Mouse (Mus musculus): ENCODE results near the gene Mea1. TPM values are rescaled to one million over a fixed set of nuclear protein-coding genes. Genes with fewer than 3 reads are reported as not detected.

Gene Mea1
- polyA plus RNA-seq, 1 experiment from 2014 or later, result 128 TPM

DNA sequence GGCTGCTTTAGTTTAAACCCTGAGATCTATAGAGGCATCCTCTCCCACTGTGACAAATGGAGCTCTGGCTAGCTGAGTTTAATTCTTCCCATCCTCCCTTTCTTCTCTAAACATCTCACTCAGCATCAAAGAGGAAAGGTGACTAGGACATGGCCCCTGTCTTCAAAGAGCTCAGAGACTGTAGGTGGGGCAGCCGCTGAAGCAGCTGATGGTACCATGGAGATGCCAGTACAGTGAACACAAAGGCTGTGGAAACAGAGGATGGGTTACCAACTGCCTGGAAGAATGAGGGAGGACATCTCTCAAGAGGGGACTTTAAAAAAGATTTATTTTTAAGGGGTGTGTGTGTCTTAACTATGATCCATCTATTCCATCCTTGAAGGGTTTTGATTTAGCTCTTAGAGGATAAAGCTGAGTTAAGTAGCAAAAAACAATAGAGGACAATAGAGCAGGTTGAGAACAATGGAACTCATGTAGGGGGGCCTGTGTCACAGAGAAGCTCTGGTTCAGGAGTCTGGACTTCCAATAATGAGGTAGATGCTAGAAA is 16.0 kb downstream of the Mea1 start:
- no peak overlapping the region for H3K4me3 ChIP-seq
- no peak overlapping the region for H3K27ac ChIP-seq
- no peak for ATAC-seq (ENCODE audit: borderline replicate concordance, extremely low read depth, low FRiP score, low TSS enrichment)
- H3K27me3 ChIP-seq, result no peaks in the 10 kb centered on the region
- no peak overlapping the region for H3K4me2 ChIP-seq
- WGBS, result 63% methylated on average over 1 of the region's 1 CpGs
- no peaks in the 10 kb centered on the region for H3K4me1 ChIP-seq
- no peaks in the 10 kb centered on the region for H3K9me3 ChIP-seq
- peaks cover 27% of the 10 kb centered on the region; the same call in 1 of the 2 replicates for H3K36me3 ChIP-seq
- no peak overlapping the region for H3K9ac ChIP-seq

DNA sequence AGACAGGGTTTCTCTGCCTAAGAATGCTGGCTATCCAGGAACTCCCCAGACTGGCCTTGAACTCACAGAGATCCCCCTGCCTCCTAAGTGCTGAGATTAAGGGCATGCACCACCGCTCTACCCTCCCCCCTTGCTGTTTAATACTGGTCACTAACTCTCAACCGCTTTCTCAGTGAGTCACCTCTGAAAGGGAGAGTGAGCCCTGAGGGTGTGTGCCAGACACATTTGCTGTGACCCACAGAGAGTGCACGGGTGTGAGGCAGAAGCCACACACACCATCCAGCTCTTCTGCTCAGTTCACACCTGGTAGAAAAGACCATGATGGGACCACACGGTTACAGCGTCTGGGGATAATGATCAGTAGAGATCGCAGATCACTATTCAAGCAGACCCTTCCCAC is 19.9 kb downstream of the Mea1 start:
- Histone ChIP-seq H3K27me3 (no peaks in the 10 kb centered on the region), H3K4me2 (no peak overlapping the region), H3K9ac (no peak overlapping the region), H3K36me3 (peaks cover 25% of the 10 kb centered on the region), H3K9me3 (no peaks in the 10 kb centered on the region), H3K4me3 (no peak overlapping the region), H3K4me1 (peaks cover 18% of the 10 kb centered on the region), H3K27ac (no peak overlapping the region)
- 88% methylated on average over 6 of the region's 6 CpGs for WGBS
- no peak for ATAC-seq (ENCODE audit: borderline replicate concordance, extremely low read depth, low FRiP score, low TSS enrichment)

DNA sequence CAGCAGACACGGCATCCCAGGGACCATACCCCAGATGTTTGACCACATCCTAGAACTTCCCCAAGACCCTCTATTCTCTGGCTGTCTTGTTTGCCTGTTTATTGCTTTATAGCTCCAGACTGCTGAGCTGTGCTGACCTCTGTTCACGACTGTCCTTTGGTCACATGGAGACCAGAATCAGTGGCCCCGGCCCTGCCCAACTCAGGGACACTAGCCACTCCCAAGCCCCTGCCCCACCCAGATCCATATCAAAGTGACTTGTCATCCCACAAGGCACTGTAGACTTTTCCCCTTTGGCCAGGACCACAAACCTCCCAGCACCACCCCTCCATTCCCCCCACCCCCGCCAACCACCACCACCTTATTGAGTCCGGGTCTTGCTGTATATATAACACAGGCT is 20.7 kb downstream of the Mea1 start:
- Histone ChIP-seq H3K9ac (no peak overlapping the region), H3K27me3 (no peaks in the 10 kb centered on the region), H3K9me3 (no peaks in the 10 kb centered on the region), H3K4me1 (peaks cover 24% of the 10 kb centered on the region), H3K4me3 (no peak overlapping the region), H3K4me2 (no peak overlapping the region), H3K36me3 (peaks cover 25% of the 10 kb centered on the region), H3K27ac (no peak overlapping the region)
- WGBS, result 73% methylated on average over 5 of the region's 5 CpGs
- ATAC-seq (ENCODE audit: borderline replicate concordance, extremely low read depth, low FRiP score, low TSS enrichment), result no peak

DNA sequence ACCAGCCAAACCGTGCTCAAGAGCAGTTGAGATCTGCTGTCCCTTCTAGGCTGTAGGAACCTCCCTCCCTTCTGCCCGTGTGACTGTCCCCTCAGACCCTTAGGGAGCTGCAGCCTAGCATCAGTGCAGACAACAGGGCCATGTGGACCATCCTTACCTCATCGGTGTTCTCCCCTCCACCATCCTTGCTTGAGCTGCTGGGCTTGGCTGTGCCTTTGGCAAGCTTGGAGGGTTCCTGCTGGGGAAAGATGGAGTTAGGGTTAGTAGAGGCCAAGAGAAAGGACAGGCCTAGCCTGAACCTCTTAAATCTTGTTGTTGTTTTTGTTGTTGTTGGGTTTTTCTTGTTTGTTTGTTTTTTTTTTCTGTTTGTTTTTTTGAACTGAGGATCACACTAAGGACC is 21.3 kb downstream of the Mea1 start:
- no peak overlapping the region for H3K4me3 ChIP-seq
- 83% methylated on average over 3 of the region's 3 CpGs for WGBS
- no peak overlapping the region for H3K9ac ChIP-seq
- no peak for ATAC-seq (ENCODE audit: borderline replicate concordance, extremely low read depth, low FRiP score, low TSS enrichment)
- peaks cover 24% of the 10 kb centered on the region for H3K4me1 ChIP-seq
- no peak overlapping the region for H3K27ac ChIP-seq
- H3K9me3 ChIP-seq, result no peaks in the 10 kb centered on the region
- no peak overlapping the region for H3K4me2 ChIP-seq
- peaks cover 20% of the 10 kb centered on the region for H3K36me3 ChIP-seq
- H3K27me3 ChIP-seq, result no peaks in the 10 kb centered on the region

DNA sequence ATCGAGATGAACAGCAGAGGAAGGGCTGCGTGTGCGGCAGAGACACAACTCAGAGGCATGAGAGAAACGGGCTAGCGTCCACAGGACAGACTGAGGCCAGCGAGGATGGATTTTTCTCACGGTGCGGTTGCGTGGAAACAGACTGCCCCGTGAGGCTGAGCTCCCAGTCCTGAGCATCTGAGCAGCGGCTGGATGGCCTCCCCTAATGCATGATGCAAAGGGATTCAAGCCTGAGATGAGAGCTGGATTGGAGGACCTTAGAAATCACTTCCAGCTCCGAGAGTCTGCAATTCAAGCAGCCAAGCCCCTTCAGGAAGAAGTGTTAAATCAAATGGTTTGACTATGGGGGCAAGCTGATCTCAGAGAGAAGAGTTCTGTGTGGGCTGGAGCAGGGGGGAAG is 22.9 kb downstream of the Mea1 start:
- H3K4me1 ChIP-seq, result peaks cover 30% of the 10 kb centered on the region
- H3K36me3 ChIP-seq, result peaks cover 13% of the 10 kb centered on the region
- H3K4me3 ChIP-seq, result no peak overlapping the region
- no peak overlapping the region for H3K4me2 ChIP-seq
- H3K27ac ChIP-seq, result no peak overlapping the region
- no peaks in the 10 kb centered on the region for H3K27me3 ChIP-seq
- 73% methylated on average over 12 of the region's 12 CpGs for WGBS
- no peak for ATAC-seq (ENCODE audit: borderline replicate concordance, extremely low read depth, low FRiP score, low TSS enrichment)
- no peak overlapping the region for H3K9ac ChIP-seq
- no peaks in the 10 kb centered on the region for H3K9me3 ChIP-seq

DNA sequence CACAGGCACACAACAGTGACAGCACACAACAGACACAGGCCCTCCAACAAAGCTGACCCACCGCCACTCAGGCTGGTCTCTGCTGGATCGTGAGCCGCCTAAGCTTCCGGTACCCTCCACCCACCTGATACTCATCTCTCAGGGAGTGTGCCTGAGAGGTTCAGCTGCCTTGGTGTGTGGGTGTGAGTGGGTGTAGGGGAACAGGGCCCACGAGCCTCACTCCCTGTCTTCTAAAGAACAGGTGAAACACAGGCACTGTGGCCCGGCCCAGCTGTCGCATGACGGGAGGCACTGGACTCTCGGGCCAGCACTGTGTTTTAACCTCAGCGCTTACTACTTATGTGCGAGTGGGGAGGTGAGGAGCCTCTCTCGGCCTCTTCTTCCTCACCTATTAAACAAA is 23.5 kb downstream of the Mea1 start:
- Histone ChIP-seq H3K9ac (no peak overlapping the region), H3K4me1 (peaks cover 30% of the 10 kb centered on the region), H3K4me2 (no peak overlapping the region), H3K9me3 (no peaks in the 10 kb centered on the region), H3K27me3 (no peaks in the 10 kb centered on the region), H3K36me3 (peaks cover 13% of the 10 kb centered on the region), H3K27ac (no peak overlapping the region), H3K4me3 (no peak overlapping the region)
- WGBS, result 82% methylated on average over 12 of the region's 12 CpGs
- ATAC-seq (ENCODE audit: borderline replicate concordance, extremely low read depth, low FRiP score, low TSS enrichment), result no peak

DNA sequence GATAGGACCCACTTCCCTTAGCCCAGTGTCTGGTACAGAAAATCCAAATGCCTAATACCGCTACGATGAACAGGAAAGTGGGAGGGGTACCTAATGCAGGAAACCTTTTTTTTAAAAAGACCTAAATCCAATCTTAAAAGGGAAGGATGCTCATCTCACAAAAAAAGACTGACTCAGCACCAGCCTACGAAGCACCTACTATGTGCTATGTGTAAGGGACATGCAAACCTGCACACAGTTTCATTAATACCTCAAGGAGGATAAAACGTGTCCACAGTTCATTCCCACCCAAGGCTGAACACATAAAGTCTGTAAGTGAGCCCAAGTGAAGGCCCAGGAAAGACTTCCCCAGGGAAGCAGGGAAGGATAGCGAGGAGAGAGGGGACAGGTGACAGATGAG is 23.9 kb downstream of the Mea1 start:
- 83% methylated on average over 5 of the region's 5 CpGs for WGBS
- H3K9me3 ChIP-seq, result no peaks in the 10 kb centered on the region
- peak overlapping the region; percentile 79 for H3K4me2 ChIP-seq
- no peaks in the 10 kb centered on the region for H3K27me3 ChIP-seq
- no peak overlapping the region for H3K27ac ChIP-seq
- no peak overlapping the region for H3K4me3 ChIP-seq
- no peak for ATAC-seq (ENCODE audit: borderline replicate concordance, extremely low read depth, low FRiP score, low TSS enrichment)
- peaks cover 12% of the 10 kb centered on the region for H3K36me3 ChIP-seq
- peak overlapping the region; percentile 11; the same call in 1 of the 2 replicates for H3K9ac ChIP-seq
- peaks cover 30% of the 10 kb centered on the region for H3K4me1 ChIP-seq

DNA sequence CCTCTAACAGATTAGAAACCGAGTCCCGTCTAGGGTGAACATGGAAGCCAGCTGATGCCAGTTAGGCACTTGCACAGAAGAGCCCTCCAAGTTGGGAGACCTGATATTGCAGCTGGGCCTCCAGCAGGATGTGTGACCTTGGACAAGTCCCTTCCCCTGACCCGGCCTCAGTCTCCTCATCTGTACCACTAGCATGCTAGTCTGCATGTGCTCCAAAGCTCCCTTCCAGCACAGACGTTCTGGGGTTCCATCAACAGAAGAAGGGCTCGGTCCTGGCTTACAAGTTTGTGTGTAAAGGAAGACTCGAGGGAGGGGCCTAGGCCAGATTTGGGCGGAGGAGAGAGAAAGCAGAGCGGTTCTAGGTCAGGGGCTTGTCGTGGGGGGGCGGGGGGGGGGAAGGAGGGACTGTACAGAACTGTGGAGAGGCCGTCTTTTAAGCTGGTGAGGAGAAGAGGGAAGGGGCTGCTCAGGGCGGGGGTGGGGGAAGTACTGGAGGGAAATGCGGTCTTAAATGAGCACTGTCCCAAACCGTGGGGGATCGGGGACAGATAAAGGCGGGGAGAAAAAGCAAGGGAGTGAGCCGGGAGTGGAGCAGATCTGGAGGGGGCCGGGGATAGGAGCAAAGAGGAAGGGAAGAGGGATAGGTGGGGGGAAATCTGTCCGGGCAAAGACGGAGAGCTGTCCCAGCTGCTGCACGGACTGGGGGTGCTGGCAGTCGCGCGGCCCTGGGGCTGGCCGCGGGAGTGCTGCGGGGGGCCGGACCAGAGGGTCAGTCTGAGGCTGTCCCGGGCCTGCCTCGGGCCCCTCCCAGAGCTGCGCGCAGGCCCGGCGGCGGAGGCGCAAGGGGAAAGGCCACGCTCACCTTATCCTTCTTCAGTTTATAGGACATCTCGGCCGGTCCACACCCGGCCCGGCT is 25.6 kb downstream of the Mea1 start:
- Histone ChIP-seq H3K4me2 (peak overlapping the region; percentile 79), H3K4me1 (peaks cover 30% of the 10 kb centered on the region), H3K4me3 (peak overlapping the region; percentile 83), H3K27me3 (no peaks in the 10 kb centered on the region), H3K9me3 (no peaks in the 10 kb centered on the region), H3K27ac (peak overlapping the region; percentile 96), H3K9ac (peak overlapping the region; percentile 87), H3K36me3 (peaks cover 5% of the 10 kb centered on the region)
- WGBS, result 2% methylated on average over 38 of the region's 41 CpGs
- peak; percentile 88 for ATAC-seq (ENCODE audit: borderline replicate concordance, extremely low read depth, low FRiP score, low TSS enrichment)

DNA sequence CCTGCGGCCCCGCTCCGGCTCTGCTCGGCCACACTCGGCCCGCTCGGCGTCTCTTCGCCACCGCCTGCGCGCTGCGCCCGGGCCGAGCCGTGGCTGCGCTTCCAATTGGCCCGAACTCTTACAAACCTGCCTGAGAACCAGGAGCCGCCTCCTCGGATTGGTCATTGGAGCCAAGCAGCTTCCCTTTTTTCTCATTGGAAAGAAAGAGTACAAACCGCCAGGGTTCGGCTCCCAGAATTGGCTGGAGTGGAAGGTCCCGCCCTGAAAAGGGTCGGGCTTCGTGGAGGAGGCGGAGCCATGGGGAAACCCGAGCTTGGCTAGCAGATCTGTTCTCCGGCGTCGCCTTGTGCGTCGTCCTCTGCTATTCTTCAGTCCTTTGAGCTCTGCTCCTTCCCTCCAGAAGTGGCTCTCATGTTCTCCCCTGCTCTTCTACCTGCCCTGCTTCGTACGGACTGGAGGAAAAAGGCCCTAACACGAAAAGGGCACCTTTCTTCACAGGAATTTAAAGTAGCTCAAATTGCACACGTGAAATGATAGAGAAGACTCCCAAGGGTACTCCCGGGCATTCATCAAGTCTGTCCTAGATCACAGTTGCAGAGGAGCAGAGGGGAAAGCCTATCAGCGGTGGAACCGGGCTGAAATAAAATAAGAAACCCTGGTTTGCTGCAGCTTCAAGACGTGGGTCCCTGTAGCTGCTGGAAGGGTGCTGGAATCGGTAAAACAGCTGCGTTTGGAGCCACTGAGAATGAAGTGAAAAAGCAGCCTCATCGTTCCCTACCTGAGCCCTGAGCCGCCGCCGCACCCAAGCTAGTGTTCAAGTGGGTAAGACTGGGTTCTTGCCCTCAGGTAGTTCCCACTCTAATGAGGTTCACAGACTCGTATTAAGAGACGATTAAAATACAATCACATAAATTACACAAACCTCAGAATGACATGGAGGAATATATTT is 26.6 kb downstream of the Mea1 start, which contains the start of gene Ppp2r5d:
Gene Ppp2r5d (minus strand): TSS at position 225 of the 949 bp plus-strand sequence.
- H3K27me3 ChIP-seq, result no peaks in the 10 kb centered on the region
- under 1% methylated on average over 48 of the region's 48 CpGs for WGBS
- H3K27ac ChIP-seq, result peak within 1 kb of the TSS; percentile 96
- H3K4me3 ChIP-seq, result peak within 1 kb of the TSS; percentile 83
- ATAC-seq (ENCODE audit: borderline replicate concordance, extremely low read depth, low FRiP score, low TSS enrichment), result peak; percentile 94
- peak within 1 kb of the TSS; percentile 79 for H3K4me2 ChIP-seq
- H3K9ac ChIP-seq, result peak within 1 kb of the TSS; percentile 87
- H3K9me3 ChIP-seq, result no peaks in the 10 kb centered on the region
- H3K36me3 ChIP-seq, result no peaks in the 10 kb centered on the region
- H3K4me1 ChIP-seq, result peaks cover 30% of the 10 kb centered on the region

DNA sequence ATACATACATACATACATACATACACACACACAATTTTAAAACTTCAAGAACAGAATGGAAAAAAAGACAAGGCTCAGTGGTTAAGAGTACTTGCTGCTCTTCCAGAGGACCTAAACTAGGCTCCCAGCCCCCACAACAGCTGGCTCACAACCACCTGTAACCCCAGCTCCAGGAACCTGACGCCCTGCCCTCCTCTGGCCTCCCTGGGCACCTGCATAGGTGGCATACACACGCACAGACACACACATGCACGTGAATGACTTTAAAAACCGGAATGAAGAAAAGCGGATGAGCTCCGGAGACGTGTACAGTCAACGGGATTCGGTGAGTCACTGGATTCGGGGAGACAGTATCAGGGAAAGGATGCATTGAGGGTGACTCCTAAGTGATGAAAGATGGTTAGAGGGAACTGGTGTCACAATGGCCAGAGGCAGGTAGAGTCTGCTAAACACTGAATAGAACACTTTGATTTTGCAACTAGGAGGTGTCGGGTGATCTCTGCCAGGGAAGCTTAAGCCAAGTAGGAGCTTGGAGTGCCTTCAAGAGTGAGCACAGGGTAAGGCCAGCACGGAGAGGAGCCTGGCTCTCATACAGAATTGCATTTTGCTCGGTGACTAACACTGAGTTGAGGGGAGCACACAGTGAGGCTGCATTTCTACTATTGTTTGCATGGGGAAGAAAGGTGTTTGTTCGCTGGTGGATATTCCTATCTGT is 27.9 kb downstream of the Mea1 start:
- Histone ChIP-seq H3K27ac (no peak overlapping the region), H3K4me2 (no peak overlapping the region), H3K27me3 (no peaks in the 10 kb centered on the region), H3K4me1 (peaks cover 28% of the 10 kb centered on the region), H3K4me3 (no peak overlapping the region), H3K9ac (no peak overlapping the region), H3K9me3 (no peaks in the 10 kb centered on the region), H3K36me3 (no peaks in the 10 kb centered on the region)
- no peak for ATAC-seq (ENCODE audit: borderline replicate concordance, extremely low read depth, low FRiP score, low TSS enrichment)
- 86% methylated on average over 14 of the region's 14 CpGs for WGBS

DNA sequence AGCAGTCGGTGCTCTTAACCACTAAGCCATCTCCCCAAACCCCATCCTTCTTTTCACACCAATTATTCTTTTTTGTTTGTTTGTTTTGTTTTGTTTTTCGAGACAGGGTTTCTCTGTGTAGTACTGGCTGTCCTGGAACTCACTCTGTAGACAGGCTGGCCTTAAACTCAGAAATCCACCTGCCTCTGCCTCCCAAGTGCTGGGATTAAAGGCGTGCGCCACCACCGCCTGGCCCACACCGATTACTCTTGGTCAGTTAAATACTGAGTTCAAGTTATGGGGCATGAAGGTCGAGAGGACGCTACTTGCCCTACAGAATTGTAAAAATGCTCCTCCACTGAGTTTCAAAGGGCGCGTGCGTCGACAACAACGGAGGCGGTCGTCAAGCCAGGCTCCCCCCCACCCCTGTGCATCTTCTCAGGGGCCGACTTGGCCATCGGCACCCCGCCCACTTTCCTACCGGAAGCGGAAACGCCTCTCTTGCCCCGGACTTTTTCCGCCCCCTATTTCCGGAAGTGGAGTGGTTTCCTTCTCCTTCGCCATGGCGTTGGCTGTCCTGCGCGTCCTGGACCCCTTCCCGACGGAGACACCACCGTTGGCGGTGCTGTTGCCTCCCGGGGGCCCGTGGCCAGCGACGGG is 32.5 kb downstream of the Mea1 start, which contains the start of gene Pex6:
Gene Pex6 (plus strand): TSS at position 505 of the 639 bp plus-strand sequence.
- peak within 1 kb of the TSS; percentile 65 for H3K27ac ChIP-seq
- peaks cover 14% of the 10 kb centered on the region for H3K4me1 ChIP-seq
- H3K4me2 ChIP-seq, result peak within 1 kb of the TSS; percentile 83
- peak; percentile 83 for ATAC-seq (ENCODE audit: borderline replicate concordance, extremely low read depth, low FRiP score, low TSS enrichment)
- H3K9me3 ChIP-seq, result no peaks in the 10 kb centered on the region
- 6% methylated on average over 36 of the region's 36 CpGs for WGBS
- H3K4me3 ChIP-seq, result peak within 1 kb of the TSS; percentile 85
- peaks cover 26% of the 10 kb centered on the region for H3K36me3 ChIP-seq
- H3K9ac ChIP-seq, result peak within 1 kb of the TSS; percentile 91
- H3K27me3 ChIP-seq, result no peaks in the 10 kb centered on the region

All from lung, embryonic 15.5 days (tissue).